Mouse (Mus musculus): Measurements from ENCODE around the gene B4galt4.

- TF ChIP-seq CTCF (IDR thresholded peaks at IDR 0.05; ENCODE audit: control insufficient read depth, insufficient read depth, insufficient replicate concordance, low read depth, low read length): no peak
- no peak for TF ChIP-seq POLR2A (IDR thresholded peaks at IDR 0.05; ENCODE audit: control insufficient read depth, low read depth, low read length)
Observed at GRCm38 (mm10) chr16:38712105-38712504, 30.0 kb upstream of the B4galt4 start.
